7 mouse cellular contexts compared by ENCODE assay signal in genomic region chr7:130692392-130692942, GRCm38 (mm10).
DNase-seq lines count a peak whose midpoint lies in the region; ATAC-seq and TF ChIP-seq lines count a peak whose summit lies in the region.

No protein-coding gene starts in this region.

- under 1% methylated on average over 39 of the region's 39 CpGs for WGBS in hindbrain, embryonic 14.5 days
- WGBS in midbrain, embryonic 11.5 days = under 1% methylated on average over 39 of the region's 39 CpGs
- WGBS in small intestine, adult 2 months = 67% methylated on average over 39 of the region's 39 CpGs

- H3K4me1 ChIP-seq in hindbrain, embryonic 14.5 days (replicated peaks; ENCODE audit: control insufficient read depth, insufficient read depth, low read length) = peaks cover 39% of the 10 kb centered on the region
- H3K4me1 ChIP-seq in midbrain, embryonic 11.5 days (ENCODE audit: control insufficient read depth, insufficient read depth, low read length) = peaks cover 53% of the 10 kb centered on the region
- no peaks in the 10 kb centered on the region; the same call in none of the 2 replicates for H3K4me1 ChIP-seq in small intestine, adult 2 months (ENCODE audit: control insufficient read depth, insufficient read depth, insufficient read length, low read length)

- peak overlapping the region; percentile 99 for H3K27ac ChIP-seq in hindbrain, embryonic 14.5 days
- peak overlapping the region; percentile 97 for H3K27ac ChIP-seq in midbrain, embryonic 11.5 days (ENCODE audit: low read depth, low read length)
- no peak overlapping the region for H3K27ac ChIP-seq in small intestine, adult 2 months (ENCODE audit: insufficient read depth, low read depth, low read length)

- H3K4me3 ChIP-seq in hindbrain, embryonic 14.5 days (replicated peaks; ENCODE audit: low read length) = peak overlapping the region; percentile 83
- peak overlapping the region; percentile 76 for H3K4me3 ChIP-seq in midbrain, embryonic 11.5 days (ENCODE audit: low read depth, low read length)
- H3K4me3 ChIP-seq in small intestine, adult 2 months (ENCODE audit: low read depth, low read length) = peak overlapping the region; percentile 45

- no peaks in the 10 kb centered on the region for H3K9me3 ChIP-seq in hindbrain, embryonic 14.5 days (ENCODE audit: control insufficient read depth, low read length)
- H3K9me3 ChIP-seq in midbrain, embryonic 11.5 days (ENCODE audit: control insufficient read depth, low read length) = no peaks in the 10 kb centered on the region

- intact Hi-C loops in left cerebral cortex, postnatal 4 days (cut with DNase I) = loop anchor here (5.0 kb wide), 1 partner anchor 40 kb away; no protein-coding TSS in a partner anchor

- peak overlapping the region; percentile 65 for H3K4me2 ChIP-seq in hindbrain, embryonic 14.5 days (replicated peaks)
- peak overlapping the region; percentile 88 for H3K4me2 ChIP-seq in midbrain, embryonic 11.5 days

- no peaks in the 10 kb centered on the region for H3K36me3 ChIP-seq in hindbrain, embryonic 14.5 days (replicated peaks; ENCODE audit: control insufficient read depth, insufficient read depth)
- H3K36me3 ChIP-seq in midbrain, embryonic 11.5 days (ENCODE audit: control insufficient read depth, insufficient read depth, low read length) = no peaks in the 10 kb centered on the region
- no peaks in the 10 kb centered on the region for H3K36me3 ChIP-seq in small intestine, adult 2 months (ENCODE audit: control insufficient read depth, insufficient read depth, low read length)

- no peak for TF ChIP-seq POLR2A in small intestine, adult 2 months (IDR thresholded peaks at IDR 0.05; ENCODE audit: low read depth, low read length)

- DNase-seq in adrenal gland, adult (ENCODE audit: inconsistent age in 2 of 2, low spot score in 1 of 2) = peak; percentile 57 to 82
- DNase-seq in cerebellum, adult 8-10 months = peak; percentile 76
- DNase-seq in hindbrain, embryonic 14.5 days (ENCODE audit: low spot score) = peak; percentile 86
- DNase-seq in left cerebral cortex, postnatal 4 days = peak; percentile 88
- DNase-seq in midbrain, embryonic 11.5 days (ENCODE audit: low spot score, missing footprints) = peak; percentile 99

- no peak for TF ChIP-seq CTCF in small intestine, adult 2 months (IDR thresholded peaks at IDR 0.05; ENCODE audit: extremely low read depth, insufficient read length, insufficient replicate concordance, low read depth, low read length)

- peak; percentile 67 for ATAC-seq in frontal cortex, adult (ENCODE audit: low TSS enrichment)
- ATAC-seq in hindbrain, embryonic 14.5 days (ENCODE audit: low FRiP score) = peak; percentile 93
- peak; percentile 90 for ATAC-seq in midbrain, embryonic 11.5 days (ENCODE audit: low FRiP score)

- H3K27me3 ChIP-seq in hindbrain, embryonic 14.5 days (ENCODE audit: control insufficient read depth, insufficient read depth, low read length) = no peaks in the 10 kb centered on the region
- no peaks in the 10 kb centered on the region for H3K27me3 ChIP-seq in midbrain, embryonic 11.5 days (ENCODE audit: control insufficient read depth, insufficient read depth, low read length)
- H3K27me3 ChIP-seq in small intestine, adult 2 months (ENCODE audit: control insufficient read depth, insufficient read depth, low read length) = no peaks in the 10 kb centered on the region

- peak overlapping the region; percentile 98 for H3K9ac ChIP-seq in hindbrain, embryonic 14.5 days
- peak overlapping the region; percentile 98 for H3K9ac ChIP-seq in midbrain, embryonic 11.5 days (ENCODE audit: low read length)
